ENCODE assay signal across 8 mouse cellular contexts in genomic region chr3:82875671-82876371, GRCm38 (mm10). TPM values are rescaled to one million over a fixed set of nuclear protein-coding genes. Genes with fewer than 3 reads are reported as not detected.
DNase-seq lines count a peak whose midpoint lies in the region; ATAC-seq and TF ChIP-seq lines count a peak whose summit lies in the region.

No protein-coding gene starts in this region.

- H3K9me3 ChIP-seq in heart, embryonic 10.5 days = peaks cover 5% of the 10 kb centered on the region; the same call in 1 of the 2 replicates
- no peaks in the 10 kb centered on the region for H3K9me3 ChIP-seq in ES-Bruce4 (replicated peaks; ENCODE audit: control insufficient read depth, insufficient read depth, low read length, poor library complexity, severe bottlenecking)
- peaks cover 3% of the 10 kb centered on the region; the same call in 1 of the 2 replicates for H3K9me3 ChIP-seq in forebrain, postnatal 0 days (ENCODE audit: low read length)
- 0 out of 2 replicates have a peak, but pooled peaks cover 8% of the 10 kb centered on the region for H3K9me3 ChIP-seq in liver, embryonic 13.5 days (replicated peaks)

- H3K4me1 ChIP-seq in heart, embryonic 10.5 days = peaks cover 8% of the 10 kb centered on the region
- H3K4me1 ChIP-seq in ES-Bruce4 (ENCODE audit: control insufficient read depth, insufficient read depth, low read length) = peaks cover 2% of the 10 kb centered on the region
- H3K4me1 ChIP-seq in forebrain, postnatal 0 days (ENCODE audit: insufficient read depth) = no peaks in the 10 kb centered on the region
- H3K4me1 ChIP-seq in liver, embryonic 13.5 days (replicated peaks) = peaks cover 9% of the 10 kb centered on the region; the same call in 1 of the 2 replicates

- peaks cover 26% of the 10 kb centered on the region for H3K27me3 ChIP-seq in heart, embryonic 10.5 days (ENCODE audit: insufficient read depth, poor library complexity, severe bottlenecking)
- H3K27me3 ChIP-seq in ES-Bruce4 (ENCODE audit: control insufficient read depth, insufficient read depth, low read length, poor library complexity, severe bottlenecking) = peaks cover 5% of the 10 kb centered on the region
- peaks cover 18% of the 10 kb centered on the region; the same call in 1 of the 2 replicates for H3K27me3 ChIP-seq in forebrain, postnatal 0 days (ENCODE audit: insufficient read depth, low read length)
- peaks cover 24% of the 10 kb centered on the region for H3K27me3 ChIP-seq in liver, embryonic 13.5 days

- no peak for TF ChIP-seq POLR2A in ES-Bruce4 (IDR thresholded peaks at IDR 0.05; ENCODE audit: insufficient read depth, low read length)

- TF ChIP-seq CTCF in ES-Bruce4 (IDR thresholded peaks at IDR 0.05; ENCODE audit: low read depth, low read length) = no peak
- no peak for TF ChIP-seq CTCF in forebrain, postnatal 0 days (IDR thresholded peaks at IDR 0.05; ENCODE audit: low read depth)

- H3K9ac ChIP-seq in ES-Bruce4 (ENCODE audit: low read depth, poor library complexity, severe bottlenecking) = no peak overlapping the region
- peak overlapping the region; percentile 14; the same call in 1 of the 2 replicates for H3K9ac ChIP-seq in forebrain, postnatal 0 days
- H3K9ac ChIP-seq in liver, embryonic 13.5 days = no peak overlapping the region

- peak; percentile 11; the same call in 1 of the 2 replicates for ATAC-seq in forebrain, postnatal 0 days
- no peak for ATAC-seq in liver, embryonic 13.5 days (ENCODE audit: low read depth)

- DNase-seq in heart, embryonic 10.5 days (ENCODE audit: low spot score) = no peak
- no peak for DNase-seq in heart, adult 18-20 months
- DNase-seq in forebrain, postnatal 0 days = no peak
- no peak for DNase-seq in liver, embryonic 13.5 days
- no peak for DNase-seq in MN1 (ENCODE audit: low spot score)
- DNase-seq in thymus, postnatal 10 days (ENCODE audit: low spot score in 2 of 2) = no peak
- DNase-seq in left cerebral cortex, adult 11 months (ENCODE audit: low spot score) = no peak

- H3K36me3 ChIP-seq in heart, embryonic 10.5 days = no peaks in the 10 kb centered on the region
- H3K36me3 ChIP-seq in ES-Bruce4 (ENCODE audit: control insufficient read depth, insufficient read depth, low read length, poor library complexity, severe bottlenecking) = no peaks in the 10 kb centered on the region
- H3K36me3 ChIP-seq in forebrain, postnatal 0 days (ENCODE audit: insufficient read depth) = no peaks in the 10 kb centered on the region
- H3K36me3 ChIP-seq in liver, embryonic 13.5 days = no peaks in the 10 kb centered on the region

- peak overlapping the region; percentile 59 for H3K4me3 ChIP-seq in heart, embryonic 10.5 days
- H3K4me3 ChIP-seq in ES-Bruce4 (ENCODE audit: low read depth, low read length) = peak overlapping the region; percentile 30
- H3K4me3 ChIP-seq in forebrain, postnatal 0 days (ENCODE audit: low read depth, low read length) = peak overlapping the region; percentile 29
- H3K4me3 ChIP-seq in liver, embryonic 13.5 days (replicated peaks) = peak overlapping the region; percentile 40

- no peak for TF ChIP-seq EP300 in ES-Bruce4 (IDR thresholded peaks at IDR 0.05; ENCODE audit: insufficient read depth, low read depth, low read length)

- peak overlapping the region; percentile 57 for H3K4me2 ChIP-seq in forebrain, postnatal 0 days (ENCODE audit: low read depth)
- peak overlapping the region; percentile 46 for H3K4me2 ChIP-seq in liver, embryonic 13.5 days

- peak overlapping the region; percentile 56 for H3K27ac ChIP-seq in heart, embryonic 10.5 days
- no peak overlapping the region for H3K27ac ChIP-seq in ES-Bruce4 (ENCODE audit: insufficient read depth, low read length)
- no peak overlapping the region for H3K27ac ChIP-seq in forebrain, postnatal 0 days (ENCODE audit: low read depth, low read length)
- H3K27ac ChIP-seq in liver, embryonic 13.5 days = no peak overlapping the region

- WGBS in heart, embryonic 10.5 days = 18% methylated on average over 69 of the region's 69 CpGs
- WGBS in forebrain, postnatal 0 days = 25% methylated on average over 69 of the region's 69 CpGs
- WGBS in liver, embryonic 13.5 days (ENCODE audit: insufficient replicate concordance) = 17% methylated on average over 68 of the region's 69 CpGs

RNA-seq across cellular contexts. Expression of gene Rbm46, which starts 0.5 kb away (rescaled TPM):
- 1.2 and 2.2 TPM in 2 replicates for polyA plus RNA-seq in heart, embryonic 10.5 days (2016; fragmentation: Nextera tagmentation; extraction: Ambion mirVana)
- under 1 TPM in 1 of 2 experiments, not detected in 1; 0.12 TPM for total RNA-seq in heart, adult 18-20 months (2021)
- 1.4 and 1.8 TPM in 2 replicates for polyA plus RNA-seq in ES-Bruce4 (2011; ENCODE audit: insufficient read depth, insufficient read length, low read depth, missing spikeins)
- 1.0 and 1.4 TPM in 2 replicates for total RNA-seq in forebrain, postnatal 0 days (2014; rRNA removed)
- 0.96 and 1.6 TPM in 2 replicates for polyA plus RNA-seq in forebrain, postnatal 0 days (2015; fragmentation: Nextera tagmentation; extraction: Ambion mirVana)
- polyA plus RNA-seq in liver, embryonic 13.5 days (2015; fragmentation: Nextera tagmentation; extraction: Ambion mirVana) = 1.2 and 1.9 TPM in 2 replicates

RNA-seq across cellular contexts. Expression of gene Lrat, which starts 28.0 kb away (rescaled TPM):
- polyA plus RNA-seq in heart, embryonic 10.5 days (2016; fragmentation: Nextera tagmentation; extraction: Ambion mirVana) = not detected in 2 replicates
- under 1 TPM; 0.05 to 0.33 TPM for total RNA-seq in heart, adult 18-20 months (2021)
- polyA plus RNA-seq in ES-Bruce4 (2011; ENCODE audit: insufficient read depth, insufficient read length, low read depth, missing spikeins) = 0.15 TPM in 1 of 2 replicates, not detected in the other
- 0.15 and 0.43 TPM in 2 replicates for total RNA-seq in forebrain, postnatal 0 days (2014; rRNA removed)
- 0.15 and 0.22 TPM in 2 replicates for polyA plus RNA-seq in forebrain, postnatal 0 days (2015; fragmentation: Nextera tagmentation; extraction: Ambion mirVana)
- polyA plus RNA-seq in liver, embryonic 13.5 days (2015; fragmentation: Nextera tagmentation; extraction: Ambion mirVana) = 0.88 and 1.2 TPM in 2 replicates
